Mouse (Mus musculus) liver, adult 2 months (tissue): ENCODE data around the gene Gm10271. TPM values are rescaled to one million over a fixed set of nuclear protein-coding genes. Genes with fewer than 3 reads are reported as not detected.

Experiments used
- DNase-seq: peaks from one replicate; pipeline ENCODE4 v3.0.0-alpha.2; 2011; ENCODE audit warnings: low read depth, low spot score; ENCODE audit errors: extremely low read depth
- H3K27ac ChIP-seq: fragments of 200-500 bp; replicated peaks from 2 replicates; pipeline ENCODE4 v1.5.1; 2012; ENCODE audit warnings: low read depth, mild to moderate bottlenecking, control low read depth, inconsistent platforms, low read length; ENCODE audit not compliant: insufficient read depth
- H3K27me3 ChIP-seq: fragments of 200-500 bp; 2 replicates; pipeline ENCODE4 v1.6.1; 2012; ENCODE audit warnings: mild to moderate bottlenecking, moderate library complexity, low read length, inconsistent platforms; ENCODE audit not compliant: control insufficient read depth, insufficient read depth
- H3K36me3 ChIP-seq: fragments of 200-500 bp; 2 replicates; pipeline ENCODE4 v1.6.1; 2012; ENCODE audit warnings: low read length, inconsistent platforms; ENCODE audit not compliant: control insufficient read depth, insufficient read depth
- H3K4me1 ChIP-seq: fragments of 200-500 bp; 2 replicates; pipeline ENCODE4 v1.6.1; 2011; ENCODE audit warnings: low read length; ENCODE audit not compliant: control insufficient read depth, insufficient read depth
- H3K4me3 ChIP-seq: fragments of 200-500 bp; 2 replicates; pipeline ENCODE4 v1.5.1; 2011; ENCODE audit warnings: low read depth, mild to moderate bottlenecking, control low read depth, low read length, moderate library complexity; ENCODE audit not compliant: insufficient read depth
- H3K79me2 ChIP-seq: fragments of 200-500 bp; 2 replicates; pipeline ENCODE4 v1.6.1; 2012; ENCODE audit warnings: inconsistent platforms, mild to moderate bottlenecking, low read length, moderate library complexity; ENCODE audit not compliant: control insufficient read depth, insufficient read depth
- H3K9ac ChIP-seq: fragments of 200-500 bp; 2 replicates; pipeline ENCODE4 v1.6.1; 2012; ENCODE audit warnings: low read depth, mild to moderate bottlenecking, control low read depth, inconsistent platforms, low read length
- CTCF ChIP-seq: fragments of 200-500 bp; IDR thresholded peaks from 2 replicates; pipeline ENCODE4 v1.5.1; 2011; ENCODE audit warnings: low read depth, low read length, control low read depth
- POLR2A ChIP-seq: fragments of 200-500 bp; IDR thresholded peaks from 2 replicates; pipeline ENCODE4 v1.6.1; 2011; ENCODE audit warnings: low read length, control low read depth; ENCODE audit not compliant: insufficient read depth; ENCODE audit errors: extremely low read depth
- WGBS: fragments of 180-500 bp; shearing (Covaris S2); methylation state at CpG from one replicate; pipeline ENCODE4 v1.1.7; 2018; 5-methylcytosine and 5-hydroxymethylcytosine counted together
- polyA plus RNA-seq: library from polyadenylated mRNA; depleted of rRNA; stranded (reverse); fragments of >200 nt; gene quantifications from 2 replicates; pipeline ENCODE4 v1.2.3, GENCODE M21; 2012; rRNA removed
- total RNA-seq: library from RNA; depleted of rRNA; stranded (reverse); fragments of >200 nt; gene quantifications from 2 replicates; pipeline ENCODE4 v1.2.3, GENCODE M21; 2014; rRNA removed

Gm10271 gene
- total and polyA plus RNA-seq, 2 experiments: not detected

- 76% methylated on average over 17 of the region's 17 CpGs for WGBS
- Histone ChIP-seq H3K4me3 (no peak overlapping the region), H3K4me1 (no peaks in the 10 kb centered on the region), H3K27me3 (no peaks in the 10 kb centered on the region), H3K9ac (no peak overlapping the region), H3K27ac (no peak overlapping the region), H3K36me3 (peaks cover 44% of the 10 kb centered on the region), H3K79me2 (no peaks in the 10 kb centered on the region)
- no peak for TF ChIP-seq POLR2A
- DNase-seq: no peak
These were observed 58.6 kb downstream of the Gm10271 start for GRCm38 (mm10) chr10:116913647-116914273.

- H3K27ac ChIP-seq: no peak overlapping the region
- no peak overlapping the region for H3K9ac ChIP-seq
- H3K36me3 ChIP-seq: peaks cover 45% of the 10 kb centered on the region
- H3K27me3 ChIP-seq: no peaks in the 10 kb centered on the region
- 95% methylated on average over 9 of the region's 9 CpGs for WGBS
- TF ChIP-seq CTCF (no peak), POLR2A (no peak)
- no peak overlapping the region for H3K4me3 ChIP-seq
- no peaks in the 10 kb centered on the region for H3K4me1 ChIP-seq
- DNase-seq: no peak
- no peaks in the 10 kb centered on the region for H3K79me2 ChIP-seq
These were observed 59.6 kb downstream of the Gm10271 start for GRCm38 (mm10) chr10:116912850-116913249.

GRCm38 (mm10) chr10:116908901-116909642, 63.3 kb downstream of the Gm10271 start:
- TF ChIP-seq CTCF: no peak
- TF ChIP-seq POLR2A: no peak
- no peaks in the 10 kb centered on the region for H3K27me3 ChIP-seq
- H3K79me2 ChIP-seq: no peaks in the 10 kb centered on the region
- DNase-seq: no peak
- no peaks in the 10 kb centered on the region for H3K4me1 ChIP-seq
- no peak overlapping the region for H3K27ac ChIP-seq
- no peak overlapping the region for H3K4me3 ChIP-seq
- WGBS: 80% methylated on average over 15 of the region's 15 CpGs
- peaks cover 56% of the 10 kb centered on the region for H3K36me3 ChIP-seq
- no peak overlapping the region for H3K9ac ChIP-seq

Other genes starting within 250 kb of the Gm10271 start
- gene Myrfl, start 75.7 kb downstream of the Gm10271 start, total RNA-seq: not detected in 2 replicates
- not detected in 2 replicates for gene Myrfl, start 75.7 kb downstream of the Gm10271 start, polyA plus RNA-seq
- gene Rab3ip, start 21.8 kb downstream of the Gm10271 start, total RNA-seq: 23.9 and 25.9 TPM in 2 replicates
- 57.7 and 66.5 TPM in 2 replicates for gene Rab3ip, start 21.8 kb downstream of the Gm10271 start, polyA plus RNA-seq
- not detected in 2 replicates for gene Best3, start 13.7 kb upstream of the Gm10271 start, total RNA-seq
- gene Best3, start 13.7 kb upstream of the Gm10271 start, polyA plus RNA-seq: not detected in 2 replicates
- not detected in 2 replicates for gene Lrrc10, start 72.7 kb upstream of the Gm10271 start, total RNA-seq
- gene Lrrc10, start 72.7 kb upstream of the Gm10271 start, polyA plus RNA-seq: not detected in 2 replicates
- 114 and 116 TPM in 2 replicates for gene Cct2, start 91.2 kb upstream of the Gm10271 start, total RNA-seq
- gene Cct2, start 91.2 kb upstream of the Gm10271 start, polyA plus RNA-seq: 36.6 and 40.1 TPM in 2 replicates
- 11.1 and 15.2 TPM in 2 replicates for gene Frs2, start 175.9 kb upstream of the Gm10271 start, total RNA-seq
- 6.0 and 7.4 TPM in 2 replicates for gene Frs2, start 175.9 kb upstream of the Gm10271 start, polyA plus RNA-seq